Mouse (Mus musculus) forebrain, embryonic 14.5 days (tissue): ENCODE results near the gene Akt1. TPM values are rescaled to one million over a fixed set of nuclear protein-coding genes. Genes with fewer than 3 reads are reported as not detected.
A peak's percentile ranks its signal among the peaks of the same experiment; 100 is the strongest.

Experiments used
- ATAC-seq: fragments of 200-750 bp; cut with Nextera tagmentation; 2 replicates; pipeline ENCODE4 v1.8.0; 2017; ENCODE audit warnings: mild to moderate bottlenecking, moderate library complexity
- DNase-seq: peaks from one replicate; pipeline ENCODE4 v3.0.0-alpha.2; 2015; ENCODE audit warnings: low spot score
- H3K27ac ChIP-seq: fragments of 300-500 bp; sonication (generic); 2 replicates; pipeline ENCODE4 v1.5.1; 2014; ENCODE audit warnings: low read depth, mild to moderate bottlenecking, control low read depth, low read length, moderate library complexity
- H3K27me3 ChIP-seq: fragments of 300-500 bp; sonication (generic); replicated peaks from 2 replicates; pipeline ENCODE4 v1.6.1; 2014; ENCODE audit warnings: low read length, control low read depth, mixed read lengths; ENCODE audit not compliant: control insufficient read depth, insufficient read depth
- H3K36me3 ChIP-seq: fragments of 300-500 bp; sonication (generic); 2 replicates; pipeline ENCODE4 v1.6.1; 2014; ENCODE audit warnings: low read length, control low read depth; ENCODE audit not compliant: control insufficient read depth, insufficient read depth
- H3K4me1 ChIP-seq: fragments of 300-500 bp; sonication (generic); 2 replicates; pipeline ENCODE4 v1.6.1; 2014; ENCODE audit warnings: antibody characterized with exemption, low read length, control low read depth; ENCODE audit not compliant: control insufficient read depth, insufficient read depth
- H3K4me2 ChIP-seq: fragments of 300-500 bp; sonication (generic); 2 replicates; pipeline ENCODE4 v1.6.1; 2014; ENCODE audit warnings: mild to moderate bottlenecking, control low read depth, low read length
- H3K4me3 ChIP-seq: fragments of 300-500 bp; sonication (generic); 2 replicates; pipeline ENCODE4 v1.5.1; 2014; ENCODE audit warnings: low read depth, low read length, control low read depth
- H3K9ac ChIP-seq: fragments of 300-500 bp; sonication (generic); 2 replicates; pipeline ENCODE4 v1.6.1; 2014; ENCODE audit warnings: mild to moderate bottlenecking, low read length, control low read depth, moderate library complexity
- H3K9me3 ChIP-seq: fragments of 300-500 bp; sonication (generic); replicated peaks from 2 replicates; pipeline ENCODE4 v1.6.1; 2016; ENCODE audit warnings: low read length, control low read depth, mixed read lengths; ENCODE audit not compliant: control insufficient read depth
- WGBS: fragments of 180-500 bp; shearing (Covaris S2); extraction: QIAGEN DNeasy Blood & Tissue Kit; methylation state at CpG from one replicate; pipeline ENCODE4 v1.1.7; 2014; 5-methylcytosine and 5-hydroxymethylcytosine counted together
- polyA plus RNA-seq: library from polyadenylated mRNA; unstranded; fragments of >200 nt; fragmentation: Nextera tagmentation; extraction: Ambion mirVana; gene quantifications from 2 replicates; pipeline ENCODE4 v1.2.1, GENCODE M21; 2014

The Akt1 gene
- polyA plus RNA-seq, 1 experiment from 2014 or later = 65.4 TPM

GRCm38 (mm10) chr12:112696806-112697425 is 22.2 kb upstream of the Akt1 start:
- WGBS = 90% methylated on average over 3 of the region's 3 CpGs
- ATAC-seq = no peak

GRCm38 (mm10) chr12:112694127-112694475 is 19.4 kb upstream of the Akt1 start:
- peak overlapping the region; percentile 96 for H3K4me2 ChIP-seq
- ATAC-seq (peak; percentile 2; the same call in 1 of the 2 replicates), DNase-seq (no peak)
- no peaks in the 10 kb centered on the region for H3K36me3 ChIP-seq
- H3K27ac ChIP-seq = peak overlapping the region; percentile 76
- H3K4me1 ChIP-seq = peaks cover 9% of the 10 kb centered on the region
- no peaks in the 10 kb centered on the region for H3K9me3 ChIP-seq
- no peaks in the 10 kb centered on the region; the same call in 1 of the 2 replicates for H3K27me3 ChIP-seq
- peak overlapping the region; percentile 64; the same call in 1 of the 2 replicates for H3K4me3 ChIP-seq
- peak overlapping the region; percentile 94 for H3K9ac ChIP-seq
- 84% methylated on average over 10 of the region's 10 CpGs for WGBS

More at GRCm38 (mm10) chr12:112696806-112697425, 22.2 kb upstream of the Akt1 start:
- no peak for DNase-seq
- H3K9me3 ChIP-seq = no peaks in the 10 kb centered on the region
- no peak overlapping the region for H3K4me3 ChIP-seq
- H3K4me2 ChIP-seq = no peak overlapping the region
- no peak overlapping the region for H3K27ac ChIP-seq
- no peaks in the 10 kb centered on the region; the same call in 1 of the 2 replicates for H3K27me3 ChIP-seq
- no peaks in the 10 kb centered on the region for H3K36me3 ChIP-seq
- no peak overlapping the region for H3K9ac ChIP-seq
- H3K4me1 ChIP-seq = peaks cover 9% of the 10 kb centered on the region

DNA sequence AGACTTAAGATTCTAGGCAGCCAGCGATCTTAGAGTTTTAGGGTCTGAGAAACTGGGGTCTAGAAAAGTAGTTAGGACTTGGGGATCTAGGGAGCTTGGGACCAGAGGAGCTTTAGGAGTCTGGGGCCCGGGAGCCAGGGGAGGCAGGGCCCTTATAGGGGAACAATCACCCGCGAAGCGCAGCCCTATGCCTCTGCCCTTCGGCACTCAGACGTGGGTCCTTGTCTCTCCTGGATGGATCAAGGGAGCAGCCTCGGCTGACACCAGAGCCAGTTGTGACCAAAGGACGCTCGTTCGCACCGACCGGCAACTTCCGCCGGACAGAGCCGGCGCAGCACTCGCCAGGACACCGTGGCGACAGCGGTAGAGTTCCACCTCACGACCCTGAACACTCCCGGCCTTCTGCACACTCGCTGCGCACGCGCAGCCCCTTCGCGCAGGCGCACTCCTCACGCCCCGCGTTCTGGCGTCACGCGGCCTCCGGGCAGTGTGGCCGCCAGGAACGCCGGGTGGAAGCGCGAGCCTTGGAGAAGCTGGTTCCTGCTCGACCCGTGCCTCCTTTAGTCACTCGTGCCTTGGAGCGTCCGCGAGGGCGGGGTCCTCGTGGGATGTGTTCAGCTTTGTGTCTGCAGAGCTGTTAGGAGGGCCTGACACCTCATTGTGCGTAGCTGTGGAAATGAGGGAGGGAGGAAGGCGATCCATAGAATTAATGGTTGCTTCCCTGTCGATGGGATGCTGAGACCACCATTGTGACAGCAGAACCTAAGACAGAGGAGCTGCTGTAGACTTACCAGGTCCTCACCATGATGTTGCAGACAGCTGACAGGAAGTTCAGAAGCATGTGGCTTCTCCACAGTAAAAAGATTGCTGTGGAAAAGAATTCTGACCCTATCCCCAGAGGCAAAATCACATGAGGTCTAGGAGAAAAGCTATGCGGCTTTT is 18.8 kb upstream of the Akt1 start:
- H3K4me1 ChIP-seq = peaks cover 9% of the 10 kb centered on the region
- H3K27ac ChIP-seq = peak overlapping the region; percentile 76
- H3K4me2 ChIP-seq = peak overlapping the region; percentile 96
- peak overlapping the region; percentile 64 for H3K4me3 ChIP-seq
- no peaks in the 10 kb centered on the region for H3K9me3 ChIP-seq
- no peaks in the 10 kb centered on the region; the same call in 1 of the 2 replicates for H3K27me3 ChIP-seq
- 3% methylated on average over 54 of the region's 54 CpGs for WGBS
- H3K36me3 ChIP-seq = no peaks in the 10 kb centered on the region
- ATAC-seq = peak; percentile 96
- peak; percentile 96 for DNase-seq
- H3K9ac ChIP-seq = peak overlapping the region; percentile 94

- ATAC-seq = no peak
- Histone ChIP-seq H3K36me3 (no peaks in the 10 kb centered on the region), H3K4me2 (no peak overlapping the region), H3K4me1 (peaks cover 6% of the 10 kb centered on the region), H3K27ac (no peak overlapping the region), H3K4me3 (no peak overlapping the region), H3K27me3 (no peaks in the 10 kb centered on the region), H3K9me3 (no peaks in the 10 kb centered on the region), H3K9ac (no peak overlapping the region)
- 85% methylated on average over 15 of the region's 15 CpGs for WGBS
- no peak for DNase-seq
These were observed 13.8 kb upstream of the Akt1 start for GRCm38 (mm10) chr12:112688458-112688857.

DNA sequence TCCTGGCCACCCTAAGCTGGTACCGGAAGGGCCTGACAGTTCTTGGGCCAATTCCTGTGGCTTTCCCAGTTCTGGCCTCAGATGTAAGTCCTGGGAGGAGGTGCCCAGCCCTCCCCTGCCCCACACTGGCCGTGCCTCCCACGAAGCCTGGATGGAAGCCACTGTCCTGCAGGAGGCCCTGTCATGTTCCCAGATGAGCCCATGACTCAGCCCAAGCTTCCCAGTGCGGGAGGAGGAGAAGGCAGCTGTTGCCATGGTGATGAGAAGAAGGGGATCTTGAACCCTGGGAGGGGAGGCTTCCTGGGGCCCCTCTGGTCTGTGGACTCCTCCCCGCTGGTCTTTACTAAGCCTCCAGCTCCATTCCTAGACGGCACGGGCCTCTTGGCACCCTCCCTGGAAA is 8.7 kb upstream of the Akt1 start:
- H3K9me3 ChIP-seq = no peaks in the 10 kb centered on the region
- H3K4me1 ChIP-seq = peaks cover 8% of the 10 kb centered on the region
- WGBS = 52% methylated on average over 7 of the region's 7 CpGs
- H3K27ac ChIP-seq = no peak overlapping the region
- no peak overlapping the region for H3K9ac ChIP-seq
- no peaks in the 10 kb centered on the region for H3K36me3 ChIP-seq
- ATAC-seq = no peak
- H3K4me3 ChIP-seq = no peak overlapping the region
- H3K4me2 ChIP-seq = no peak overlapping the region
- H3K27me3 ChIP-seq = peaks cover 20% of the 10 kb centered on the region
- DNase-seq = no peak

GRCm38 (mm10) chr12:112679027-112679996 is 4.6 kb upstream of the Akt1 start:
- WGBS = 4% methylated on average over 74 of the region's 87 CpGs
- DNase-seq = peak; percentile 49

GRCm38 (mm10) chr12:112678555-112679026 is 3.9 kb upstream of the Akt1 start, which contains the start of gene Zbtb42:
TSS of gene Zbtb42 (plus strand) at chr12:112678828.
- H3K27ac ChIP-seq = no peak within 1 kb of the TSS
- peak; percentile 19 for ATAC-seq

More at GRCm38 (mm10) chr12:112679027-112679996, 4.6 kb upstream of the Akt1 start:
- peak overlapping the region; percentile 55 for H3K4me3 ChIP-seq
- H3K4me2 ChIP-seq = peak overlapping the region; percentile 92
- H3K4me1 ChIP-seq = peaks cover 20% of the 10 kb centered on the region
- no peak overlapping the region for H3K27ac ChIP-seq
- ATAC-seq = peak; percentile 27
- H3K27me3 ChIP-seq = peaks cover 28% of the 10 kb centered on the region
- peak overlapping the region; percentile 59 for H3K9ac ChIP-seq
- H3K36me3 ChIP-seq = no peaks in the 10 kb centered on the region
- no peaks in the 10 kb centered on the region for H3K9me3 ChIP-seq

DNA sequence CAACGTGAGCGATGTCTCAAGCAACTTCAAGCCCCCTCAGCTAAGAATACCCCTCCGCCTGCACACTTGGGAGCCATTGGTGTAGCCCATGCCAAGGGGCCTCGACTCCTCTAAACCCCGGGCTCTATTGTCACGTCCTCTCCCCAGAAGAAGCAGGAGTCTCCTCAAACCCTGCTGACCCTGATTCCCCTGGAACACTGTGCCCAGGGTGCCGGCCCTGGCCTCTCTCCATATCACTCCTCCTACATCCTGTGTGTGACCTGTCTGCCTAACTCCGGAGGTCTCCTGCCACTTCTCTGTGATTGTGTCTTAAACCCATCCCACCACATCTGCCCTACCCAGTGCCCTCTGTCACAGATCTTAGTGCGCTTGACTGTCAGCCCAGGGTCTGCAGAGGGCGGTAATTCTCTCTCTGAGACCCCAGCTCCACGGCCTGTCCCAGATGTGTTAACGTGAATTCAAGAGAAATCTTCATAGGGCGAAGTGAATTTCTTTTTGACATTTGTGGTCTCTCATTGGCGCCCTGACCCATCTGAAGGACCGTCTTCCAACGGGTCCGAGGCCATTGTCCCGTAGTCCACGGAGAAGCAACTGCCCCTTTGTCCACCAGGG is 3.4 kb upstream of the Akt1 start:
- DNase-seq (no peak), ATAC-seq (no peak)
- peaks cover 28% of the 10 kb centered on the region for H3K27me3 ChIP-seq
- peak overlapping the region; percentile 55 for H3K4me3 ChIP-seq
- H3K9ac ChIP-seq = peak overlapping the region; percentile 59; the same call in 1 of the 2 replicates
- H3K4me2 ChIP-seq = peak overlapping the region; percentile 92
- H3K9me3 ChIP-seq = no peaks in the 10 kb centered on the region
- 17% methylated on average over 19 of the region's 19 CpGs for WGBS
- no peak overlapping the region for H3K27ac ChIP-seq
- no peaks in the 10 kb centered on the region for H3K36me3 ChIP-seq
- H3K4me1 ChIP-seq = peaks cover 20% of the 10 kb centered on the region

More at GRCm38 (mm10) chr12:112678555-112679026, 3.9 kb upstream of the Akt1 start, which contains the start of gene Zbtb42:
- peak within 1 kb of the TSS; percentile 92 for H3K4me2 ChIP-seq
- peaks cover 28% of the 10 kb centered on the region for H3K27me3 ChIP-seq
- 2% methylated on average over 58 of the region's 60 CpGs for WGBS
- H3K36me3 ChIP-seq = no peaks in the 10 kb centered on the region
- peak within 1 kb of the TSS; percentile 59 for H3K9ac ChIP-seq
- H3K4me3 ChIP-seq = peak within 1 kb of the TSS; percentile 55
- H3K9me3 ChIP-seq = no peaks in the 10 kb centered on the region
- H3K4me1 ChIP-seq = peaks cover 20% of the 10 kb centered on the region
- DNase-seq = peak; percentile 52
